Mouse (Mus musculus) liver, adult (tissue): ENCODE measurements around the gene Gfod1.

Experiments
- GATA4 ChIP-seq: IDR thresholded peaks from 2 replicates; pipeline ENCODE4 v1.6.1; 2014; ENCODE audit warnings: mild to moderate bottlenecking, low read length; ENCODE audit not compliant: insufficient replicate concordance

Gene Gfod1

GRCm38 (mm10) chr13:43191741-43192192, 112.2 kb downstream of the Gfod1 start:
- TF ChIP-seq GATA4: no peak

- TF ChIP-seq GATA4: no peak
These were observed 112.7 kb downstream of the Gfod1 start for GRCm38 (mm10) chr13:43191290-43191689.

- TF ChIP-seq GATA4: no peak
These were observed 116.2 kb downstream of the Gfod1 start for GRCm38 (mm10) chr13:43187736-43188135.

- no peak for TF ChIP-seq GATA4
These were observed 120.5 kb downstream of the Gfod1 start for GRCm38 (mm10) chr13:43183248-43184055.

GRCm38 (mm10) chr13:43182465-43183201, 121.3 kb downstream of the Gfod1 start:
- no peak for TF ChIP-seq GATA4

GRCm38 (mm10) chr13:43181104-43181503, 122.9 kb downstream of the Gfod1 start:
- TF ChIP-seq GATA4: no peak

- TF ChIP-seq GATA4: no peak
These were observed 126.7 kb downstream of the Gfod1 start for GRCm38 (mm10) chr13:43177317-43177716.

- no peak for TF ChIP-seq GATA4
These were observed 127.3 kb downstream of the Gfod1 start for GRCm38 (mm10) chr13:43176676-43177075.

GRCm38 (mm10) chr13:43173262-43173661, 130.7 kb downstream of the Gfod1 start:
- TF ChIP-seq GATA4: no peak

- TF ChIP-seq GATA4: no peak
These were observed 131.8 kb downstream of the Gfod1 start for GRCm38 (mm10) chr13:43172036-43172713.

GRCm38 (mm10) chr13:43171020-43171710, 132.8 kb downstream of the Gfod1 start, which contains the start of gene Tbc1d7:
Tbc1d7 (minus strand) TSS chr13:43171501.
- TF ChIP-seq GATA4: peak; percentile 54; the same call in 1 of the 2 replicates

- TF ChIP-seq GATA4: no peak
These were observed 136.3 kb downstream of the Gfod1 start for GRCm38 (mm10) chr13:43167721-43168120.

GRCm38 (mm10) chr13:43159429-43159828, 144.5 kb downstream of the Gfod1 start:
- TF ChIP-seq GATA4: no peak

- no peak for TF ChIP-seq GATA4
These were observed 145.7 kb downstream of the Gfod1 start for GRCm38 (mm10) chr13:43158281-43158680.

- TF ChIP-seq GATA4: no peak
These were observed 146.6 kb downstream of the Gfod1 start for GRCm38 (mm10) chr13:43157370-43157769.
